Mouse (Mus musculus) hindbrain, embryonic 15.5 days (tissue): ENCODE results near the gene Fam53a. TPM values are rescaled to one million over a fixed set of nuclear protein-coding genes. Genes with fewer than 3 reads are reported as not detected.

Source experiments
- ATAC-seq: fragments of 200-750 bp; cut with Nextera tagmentation; 2 replicates; pipeline ENCODE4 v1.8.0; 2017; ENCODE audit warnings: low read depth, moderate number of reproducible peaks, moderate TSS enrichment; ENCODE audit not compliant: low FRiP score
- H3K27ac ChIP-seq: fragments of 300-500 bp; sonication (generic); replicated peaks from 2 replicates; pipeline ENCODE4 v1.5.1; 2015; ENCODE audit warnings: mild to moderate bottlenecking, inconsistent platforms
- H3K27me3 ChIP-seq: fragments of 300-500 bp; sonication (generic); 2 replicates; pipeline ENCODE4 v1.6.1; 2015; ENCODE audit warnings: control low read depth, inconsistent platforms
- H3K36me3 ChIP-seq: fragments of 300-500 bp; sonication (generic); 2 replicates; pipeline ENCODE4 v1.6.1; 2015; ENCODE audit warnings: control low read depth, inconsistent platforms
- H3K4me1 ChIP-seq: fragments of 300-500 bp; sonication (generic); replicated peaks from 2 replicates; pipeline ENCODE4 v1.6.1; 2015; ENCODE audit warnings: control low read depth, inconsistent platforms
- H3K4me2 ChIP-seq: fragments of 300-500 bp; sonication (generic); 2 replicates; pipeline ENCODE4 v1.6.1; 2015; ENCODE audit warnings: moderate library complexity, mild to moderate bottlenecking, inconsistent platforms
- H3K4me3 ChIP-seq: fragments of 300-500 bp; sonication (generic); 2 replicates; pipeline ENCODE4 v1.5.1; 2015; ENCODE audit warnings: mild to moderate bottlenecking, inconsistent platforms
- H3K9ac ChIP-seq: fragments of 300-500 bp; sonication (generic); 2 replicates; pipeline ENCODE4 v1.6.1; 2015; ENCODE audit warnings: inconsistent platforms
- H3K9me3 ChIP-seq: fragments of 300-500 bp; sonication (generic); 2 replicates; pipeline ENCODE4 v1.6.1; 2016; ENCODE audit warnings: control low read depth, inconsistent platforms
- WGBS: fragments of 180-500 bp; shearing (Covaris S2); methylation state at CpG from one replicate; pipeline ENCODE4 v1.1.7; 2015; 5-methylcytosine and 5-hydroxymethylcytosine counted together
- polyA plus RNA-seq: library from polyadenylated mRNA; unstranded; fragments of >200 nt; fragmentation: Nextera tagmentation; extraction: Ambion mirVana; gene quantifications from 2 replicates; pipeline ENCODE4 v1.2.1, GENCODE M21; 2015

Fam53a gene
- polyA plus RNA-seq, 1 experiment from 2014 or later: 33.6 TPM

DNA sequence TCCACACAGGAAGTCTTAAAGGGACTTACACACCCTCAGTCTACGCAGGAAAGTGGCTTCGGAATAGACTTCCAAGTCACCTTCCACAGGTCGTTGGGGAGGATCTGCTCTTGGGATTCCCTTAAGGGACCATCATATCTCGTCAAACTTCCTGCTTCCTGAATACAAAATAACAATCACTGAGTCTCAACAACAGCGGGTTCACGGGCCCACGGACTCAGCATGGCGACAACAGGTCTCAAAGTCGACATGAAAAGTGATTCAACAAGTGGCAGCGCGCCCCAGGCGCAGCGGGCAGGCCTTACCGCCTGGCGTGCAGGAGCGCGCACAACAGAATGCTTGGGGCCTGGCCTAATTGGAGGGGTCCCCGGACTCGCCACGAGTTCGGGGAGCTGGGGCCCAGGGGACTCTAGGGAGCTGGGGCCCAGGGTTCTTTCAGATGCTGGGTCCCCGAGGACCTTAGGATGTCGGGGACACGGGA, 575 bp downstream of the Fam53a start:
- peaks cover 24% of the 10 kb centered on the region for H3K4me1 ChIP-seq
- H3K27me3 ChIP-seq: no peaks in the 10 kb centered on the region
- peak overlapping the region; percentile 58 for H3K9ac ChIP-seq
- no peaks in the 10 kb centered on the region for H3K36me3 ChIP-seq
- ATAC-seq: no peak; the same call in 1 of the 2 replicates
- no peaks in the 10 kb centered on the region for H3K9me3 ChIP-seq
- under 1% methylated on average over 24 of the region's 24 CpGs for WGBS
- peak overlapping the region; percentile 82 for H3K27ac ChIP-seq
- H3K4me2 ChIP-seq: peak overlapping the region; percentile 70
- H3K4me3 ChIP-seq: peak overlapping the region; percentile 66

GRCm38 (mm10) chr5:33627968-33628367, 1.5 kb downstream of the Fam53a start:
- Histone ChIP-seq H3K9me3 (no peaks in the 10 kb centered on the region), H3K4me3 (peak overlapping the region; percentile 66), H3K4me1 (peaks cover 24% of the 10 kb centered on the region), H3K9ac (no peak overlapping the region), H3K36me3 (no peaks in the 10 kb centered on the region), H3K27me3 (no peaks in the 10 kb centered on the region), H3K4me2 (peak overlapping the region; percentile 70), H3K27ac (no peak overlapping the region)
- 39% methylated on average over 4 of the region's 4 CpGs for WGBS
- ATAC-seq: no peak

DNA sequence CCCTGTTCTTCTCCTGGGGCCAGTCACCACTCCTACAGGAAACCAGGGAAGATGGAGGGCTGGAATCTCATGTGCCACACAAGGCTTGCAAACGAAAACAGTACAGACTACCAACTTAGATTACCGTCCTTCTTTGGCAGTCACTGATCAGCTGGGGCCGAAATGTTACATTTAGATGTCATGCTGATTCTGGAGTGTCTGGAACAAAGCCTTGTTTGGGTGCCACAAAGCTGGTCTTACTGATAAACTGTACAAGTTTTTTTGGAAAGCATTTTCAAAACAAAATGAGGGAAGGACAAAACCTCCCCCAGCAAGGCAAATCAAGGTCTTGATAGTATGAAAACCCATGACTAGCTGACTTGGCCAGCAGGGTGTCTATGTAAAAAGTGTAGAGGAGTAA, 5.7 kb downstream of the Fam53a start:
- Histone ChIP-seq H3K4me2 (no peak overlapping the region), H3K36me3 (no peaks in the 10 kb centered on the region), H3K27ac (no peak overlapping the region), H3K9ac (no peak overlapping the region), H3K27me3 (no peaks in the 10 kb centered on the region), H3K4me3 (no peak overlapping the region), H3K4me1 (peaks cover 9% of the 10 kb centered on the region), H3K9me3 (no peaks in the 10 kb centered on the region)
- ATAC-seq: no peak
- WGBS: 67% methylated on average over 3 of the region's 3 CpGs

GRCm38 (mm10) chr5:33622671-33623070, 6.8 kb downstream of the Fam53a start:
- ATAC-seq: no peak
- no peak overlapping the region for H3K27ac ChIP-seq
- no peak overlapping the region for H3K9ac ChIP-seq
- no peaks in the 10 kb centered on the region for H3K9me3 ChIP-seq
- WGBS: 90% methylated on average over 2 of the region's 2 CpGs
- H3K4me1 ChIP-seq: no peaks in the 10 kb centered on the region; the same call in 1 of the 2 replicates
- no peak overlapping the region for H3K4me2 ChIP-seq
- no peak overlapping the region for H3K4me3 ChIP-seq
- H3K36me3 ChIP-seq: no peaks in the 10 kb centered on the region
- no peaks in the 10 kb centered on the region for H3K27me3 ChIP-seq

DNA sequence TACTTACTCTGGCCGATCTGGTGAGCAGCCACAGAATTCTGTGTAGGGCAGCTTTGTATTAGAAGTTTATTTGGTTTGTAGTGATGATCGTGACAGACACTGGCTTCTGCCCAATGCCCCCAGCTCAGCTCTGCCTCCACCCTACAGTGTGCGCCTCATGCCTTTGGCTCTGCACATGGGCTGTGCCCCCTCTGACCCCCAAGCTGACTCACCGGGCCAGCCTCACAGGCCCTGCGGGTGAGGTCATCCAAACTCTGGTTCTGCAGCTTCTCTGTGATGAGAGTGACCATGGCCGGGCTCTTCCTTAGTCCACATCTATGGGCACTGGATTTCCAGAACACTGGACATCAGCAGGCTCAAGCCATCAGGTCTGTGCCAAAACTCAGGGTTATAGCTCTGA, 15.0 kb downstream of the Fam53a start:
- Histone ChIP-seq H3K36me3 (peaks cover 13% of the 10 kb centered on the region), H3K4me3 (no peak overlapping the region), H3K4me1 (no peaks in the 10 kb centered on the region), H3K4me2 (no peak overlapping the region), H3K9me3 (no peaks in the 10 kb centered on the region), H3K27me3 (no peaks in the 10 kb centered on the region), H3K9ac (no peak overlapping the region), H3K27ac (no peak overlapping the region)
- WGBS: 91% methylated on average over 6 of the region's 6 CpGs
- ATAC-seq: no peak

GRCm38 (mm10) chr5:33611795-33612194, 17.6 kb downstream of the Fam53a start:
- Histone ChIP-seq H3K4me2 (no peak overlapping the region), H3K4me3 (no peak overlapping the region), H3K9ac (no peak overlapping the region), H3K4me1 (no peaks in the 10 kb centered on the region), H3K36me3 (peaks cover 23% of the 10 kb centered on the region), H3K9me3 (no peaks in the 10 kb centered on the region), H3K27me3 (no peaks in the 10 kb centered on the region), H3K27ac (no peak overlapping the region)
- WGBS: 96% methylated on average over 1 of the region's 1 CpGs
- no peak for ATAC-seq

DNA sequence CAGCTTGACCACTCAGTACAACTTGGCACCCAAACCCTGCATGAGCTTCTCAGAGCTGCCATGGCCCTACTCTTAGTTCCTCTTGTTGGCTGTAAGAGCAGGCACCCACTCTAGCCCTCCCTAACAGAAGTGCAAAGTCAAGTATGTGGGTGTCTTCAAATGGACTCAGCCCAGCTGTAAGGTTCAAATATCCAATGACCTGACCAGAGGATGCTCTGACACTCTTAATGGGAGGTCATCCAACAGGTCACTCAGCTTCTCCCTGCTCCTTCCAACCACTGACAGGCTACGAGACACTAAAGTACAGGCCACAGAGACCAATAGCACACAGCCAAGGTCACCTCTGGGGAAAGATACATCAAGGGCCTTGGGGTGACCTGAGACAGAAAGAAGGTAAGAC, 20.2 kb downstream of the Fam53a start:
- no peak overlapping the region for H3K4me2 ChIP-seq
- no peak for ATAC-seq
- H3K4me3 ChIP-seq: no peak overlapping the region
- no peaks in the 10 kb centered on the region for H3K9me3 ChIP-seq
- no peak overlapping the region for H3K9ac ChIP-seq
- no peaks in the 10 kb centered on the region for H3K27me3 ChIP-seq
- H3K36me3 ChIP-seq: peaks cover 20% of the 10 kb centered on the region
- H3K27ac ChIP-seq: no peak overlapping the region
- H3K4me1 ChIP-seq: no peaks in the 10 kb centered on the region
- 88% methylated on average over 1 of the region's 1 CpGs for WGBS

GRCm38 (mm10) chr5:33607434-33607833, 22.0 kb downstream of the Fam53a start:
- Histone ChIP-seq H3K4me2 (no peak overlapping the region), H3K9ac (no peak overlapping the region), H3K9me3 (no peaks in the 10 kb centered on the region), H3K4me3 (no peak overlapping the region), H3K27me3 (no peaks in the 10 kb centered on the region), H3K4me1 (no peaks in the 10 kb centered on the region), H3K36me3 (peaks cover 17% of the 10 kb centered on the region), H3K27ac (no peak overlapping the region)
- ATAC-seq: no peak
- 99% methylated on average over 15 of the region's 15 CpGs for WGBS

- no peaks in the 10 kb centered on the region for H3K27me3 ChIP-seq
- H3K4me2 ChIP-seq: no peak overlapping the region
- no peak overlapping the region for H3K27ac ChIP-seq
- 70% methylated on average over 7 of the region's 7 CpGs for WGBS
- H3K36me3 ChIP-seq: peaks cover 17% of the 10 kb centered on the region
- H3K4me3 ChIP-seq: no peak overlapping the region
- H3K4me1 ChIP-seq: no peaks in the 10 kb centered on the region
- no peak overlapping the region for H3K9ac ChIP-seq
- no peak for ATAC-seq
- H3K9me3 ChIP-seq: no peaks in the 10 kb centered on the region
These were observed 22.8 kb downstream of the Fam53a start for GRCm38 (mm10) chr5:33606631-33607030.

DNA sequence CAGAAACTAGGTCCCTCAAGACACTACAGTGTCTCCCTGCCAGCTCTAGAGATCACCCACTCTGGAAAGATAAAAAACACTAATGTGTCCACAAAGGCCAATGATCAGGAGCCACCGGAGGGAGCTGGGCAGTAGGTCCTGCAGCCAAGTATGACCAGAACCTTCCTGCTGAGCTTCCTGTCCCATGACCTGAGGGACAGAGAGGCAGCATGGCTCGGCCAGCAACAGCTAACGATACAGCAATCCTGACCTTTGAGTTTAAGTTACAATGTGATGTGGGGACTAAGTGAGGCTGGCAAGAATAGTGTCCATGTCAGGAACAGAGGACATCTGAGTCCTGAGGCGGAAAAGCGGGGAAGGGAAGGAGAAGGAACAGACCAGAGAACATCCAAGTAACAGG, 24.1 kb downstream of the Fam53a start:
- no peaks in the 10 kb centered on the region for H3K9me3 ChIP-seq
- no peaks in the 10 kb centered on the region for H3K27me3 ChIP-seq
- peaks cover 16% of the 10 kb centered on the region for H3K36me3 ChIP-seq
- H3K9ac ChIP-seq: no peak overlapping the region
- no peak overlapping the region for H3K27ac ChIP-seq
- no peak for ATAC-seq
- no peak overlapping the region for H3K4me3 ChIP-seq
- H3K4me1 ChIP-seq: no peaks in the 10 kb centered on the region
- H3K4me2 ChIP-seq: no peak overlapping the region
- WGBS: 89% methylated on average over 5 of the region's 5 CpGs

DNA sequence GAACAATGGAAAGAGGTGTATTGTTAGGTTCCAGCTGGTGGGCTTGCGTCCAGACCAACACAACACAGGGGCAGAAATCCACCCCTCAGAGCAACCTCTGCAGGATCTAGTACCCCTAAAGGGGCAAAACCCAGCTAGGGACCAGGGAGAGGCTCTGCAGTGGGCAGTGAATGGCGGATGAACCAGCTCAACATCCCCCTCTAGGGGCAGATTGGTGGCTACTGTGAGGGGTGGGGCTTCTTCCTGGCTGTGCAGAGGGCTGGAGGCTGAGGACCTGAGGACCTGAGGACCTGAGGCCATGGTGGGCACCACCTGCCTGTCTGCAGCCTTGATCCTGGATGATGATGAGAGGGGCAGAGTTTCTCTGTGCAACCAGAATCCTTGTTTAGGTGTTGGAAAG, 35.8 kb downstream of the Fam53a start:
- Histone ChIP-seq H3K4me1 (no peaks in the 10 kb centered on the region), H3K4me3 (no peak overlapping the region), H3K36me3 (no peaks in the 10 kb centered on the region), H3K9me3 (no peaks in the 10 kb centered on the region), H3K27me3 (no peaks in the 10 kb centered on the region), H3K4me2 (no peak overlapping the region), H3K27ac (no peak overlapping the region), H3K9ac (no peak overlapping the region)
- WGBS: 47% methylated on average over 2 of the region's 2 CpGs
- no peak for ATAC-seq

- no peaks in the 10 kb centered on the region for H3K9me3 ChIP-seq
- peak; percentile 69; the same call in 1 of the 2 replicates for ATAC-seq
- 73% methylated on average over 5 of the region's 5 CpGs for WGBS
- peaks cover 10% of the 10 kb centered on the region for H3K4me1 ChIP-seq
- H3K36me3 ChIP-seq: no peaks in the 10 kb centered on the region
- no peak overlapping the region for H3K9ac ChIP-seq
- H3K27me3 ChIP-seq: no peaks in the 10 kb centered on the region
- no peak overlapping the region for H3K27ac ChIP-seq
- H3K4me3 ChIP-seq: no peak overlapping the region
- H3K4me2 ChIP-seq: no peak overlapping the region
These were observed 40.1 kb downstream of the Fam53a start for GRCm38 (mm10) chr5:33589221-33589888.

GRCm38 (mm10) chr5:33588066-33588465, 41.4 kb downstream of the Fam53a start:
- ATAC-seq: no peak
- WGBS: 74% methylated on average over 3 of the region's 3 CpGs
- Histone ChIP-seq H3K36me3 (no peaks in the 10 kb centered on the region), H3K4me3 (no peak overlapping the region), H3K27ac (no peak overlapping the region), H3K4me1 (peaks cover 10% of the 10 kb centered on the region), H3K9me3 (no peaks in the 10 kb centered on the region), H3K4me2 (no peak overlapping the region), H3K27me3 (no peaks in the 10 kb centered on the region), H3K9ac (no peak overlapping the region)
